Mouse (Mus musculus) CH12.LX (cell line): ENCODE measurements around the gene Htra3. TPM values are rescaled to one million over a fixed set of nuclear protein-coding genes. Genes with fewer than 3 reads are reported as not detected.

ENCODE experiments used
- DNase-seq: peaks from one replicate; pipeline ENCODE4 v3.0.0-alpha.2; 2013; ENCODE audit errors: extremely low read depth
- H3K27ac ChIP-seq: 2 replicates; pipeline ENCODE4 v1.5.1; 2012; ENCODE audit warnings: low read depth, mild to moderate bottlenecking, control low read depth, moderate library complexity; ENCODE audit not compliant: insufficient read depth
- H3K27me3 ChIP-seq: replicated peaks from 2 replicates; pipeline ENCODE3; 2012; ENCODE audit warnings: inconsistent platforms
- H3K36me3 ChIP-seq, 2 experiments: replicated peaks in 1 of 2; 2 replicates each; pipeline versions ENCODE3 to v1.6.1; 2012; ENCODE audit warnings: inconsistent platforms in 1 of 2, low read length in 1 of 2, mild to moderate bottlenecking in 1 of 2, mixed read lengths in 1 of 2, moderate library complexity in 1 of 2; ENCODE audit not compliant: control insufficient read depth in 1 of 2, insufficient read depth in 1 of 2
- H3K4me1 ChIP-seq, 2 experiments: 2 replicates each; pipeline ENCODE4 v1.6.1; 2012; ENCODE audit warnings: inconsistent platforms in 1 of 2, moderate library complexity in 1 of 2; ENCODE audit not compliant: insufficient read depth in 2 of 2, control insufficient read depth in 1 of 2
- H3K4me2 ChIP-seq: 2 replicates; pipeline ENCODE4 v1.6.1; 2012; ENCODE audit warnings: low read depth, mild to moderate bottlenecking, control low read depth; ENCODE audit not compliant: poor library complexity, insufficient read depth, severe bottlenecking
- H3K4me3 ChIP-seq, 3 experiments: fragments of 150-350 bp in 1 of 3; sonication (generic) in 1 of 3; replicated peaks in 1 of 3; 2 replicates each; pipeline versions ENCODE3 to v1.5.1; 2011 to 2012; ENCODE audit warnings: low read depth in 2 of 3, low read length in 2 of 3, mild to moderate bottlenecking in 2 of 3, moderate library complexity in 2 of 3, control low read depth in 1 of 3, improper control_type of control experiment in 1 of 3, inconsistent platforms in 1 of 3, mixed read lengths in 1 of 3; ENCODE audit not compliant: poor library complexity in 1 of 3
- H3K79me2 ChIP-seq: replicated peaks from 2 replicates; pipeline ENCODE4 v1.6.1; 2012; ENCODE audit warnings: mild to moderate bottlenecking, moderate library complexity; ENCODE audit not compliant: control insufficient read depth, poor library complexity, insufficient read depth, severe bottlenecking; ENCODE audit errors: extremely low read depth
- H3K9ac ChIP-seq: 2 replicates; pipeline ENCODE4 v1.6.1; 2012; ENCODE audit warnings: low read depth, mild to moderate bottlenecking, control low read depth, moderate library complexity; ENCODE audit not compliant: insufficient read depth
- H3K9me3 ChIP-seq: replicated peaks from 2 replicates; pipeline ENCODE3; 2012; ENCODE audit warnings: low read length, inconsistent platforms, mixed read lengths
- CHD2 ChIP-seq: IDR thresholded peaks from 2 replicates; pipeline ENCODE4 v1.6.1; 2011; ENCODE audit warnings: low read length, improper control_type of control experiment
- CTCF ChIP-seq, 2 experiments: IDR thresholded peaks in 1 of 2; conservative IDR thresholded peaks in 1 of 2; 2 replicates each; pipeline ENCODE4 v1.5.1; 2011 to 2012; ENCODE audit warnings: low read depth in 2 of 2, low read length in 2 of 2, improper control_type of control experiment in 1 of 2, inconsistent platforms in 1 of 2, mild to moderate bottlenecking in 1 of 2, moderate library complexity in 1 of 2
- ELF1 ChIP-seq: IDR thresholded peaks from 2 replicates; pipeline ENCODE4 v1.6.1; 2014; ENCODE audit warnings: low read depth, mild to moderate bottlenecking, inconsistent platforms, low read length, improper control_type of control experiment
- ETS1 ChIP-seq: conservative IDR thresholded peaks from 2 replicates; pipeline ENCODE4 v1.6.1; 2012; ENCODE audit warnings: low read depth, mild to moderate bottlenecking, inconsistent platforms, low read length, improper control_type of control experiment, moderate library complexity
- HCFC1 ChIP-seq: IDR thresholded peaks from 2 replicates; pipeline ENCODE4 v1.6.1; 2012; ENCODE audit warnings: low read depth, mild to moderate bottlenecking, inconsistent platforms, low read length, improper control_type of control experiment
- IRF4 ChIP-seq: IDR thresholded peaks from 2 replicates; pipeline ENCODE4 v1.6.1; 2014; ENCODE audit warnings: low read depth, mild to moderate bottlenecking, inconsistent platforms, low read length, improper control_type of control experiment
- JUN ChIP-seq: IDR thresholded peaks from 2 replicates; pipeline ENCODE4 v1.6.1; 2011; ENCODE audit warnings: low read depth, mild to moderate bottlenecking, low read length, improper control_type of control experiment, moderate library complexity; ENCODE audit not compliant: insufficient read depth
- JUND ChIP-seq: conservative IDR thresholded peaks from 2 replicates; pipeline ENCODE4 v1.6.1; 2011; ENCODE audit warnings: low read depth, low read length, improper control_type of control experiment
- KAT2A ChIP-seq: IDR thresholded peaks from 2 replicates; pipeline ENCODE4 v1.6.1; 2012; ENCODE audit warnings: low read length, improper control_type of control experiment, inconsistent platforms; ENCODE audit not compliant: insufficient replicate concordance
- MAX ChIP-seq: IDR thresholded peaks from 2 replicates; pipeline ENCODE4 v1.6.1; 2011; ENCODE audit warnings: low read length, improper control_type of control experiment
- MAZ ChIP-seq: IDR thresholded peaks from 2 replicates; pipeline ENCODE4 v1.6.1; 2012; ENCODE audit warnings: low read depth, mild to moderate bottlenecking, inconsistent platforms, low read length, improper control_type of control experiment, moderate library complexity
- NRF1 ChIP-seq: IDR thresholded peaks from 2 replicates; pipeline ENCODE4 v1.6.1; 2014; ENCODE audit warnings: low read depth, mild to moderate bottlenecking, inconsistent platforms, low read length, improper control_type of control experiment, moderate library complexity
- POLR2A ChIP-seq: IDR thresholded peaks from 2 replicates; pipeline ENCODE4 v1.6.1; 2011; ENCODE audit warnings: low read depth, mild to moderate bottlenecking, improper control_type of control experiment, low read length
- RAD21 ChIP-seq: IDR thresholded peaks from 2 replicates; pipeline ENCODE4 v1.6.1; 2011; ENCODE audit warnings: low read depth, mild to moderate bottlenecking, low read length, improper control_type of control experiment, moderate library complexity
- TBP ChIP-seq: conservative IDR thresholded peaks from 2 replicates; pipeline ENCODE4 v1.6.1; 2011; ENCODE audit warnings: low read depth, low read length, improper control_type of control experiment
- TCF12 ChIP-seq: IDR thresholded peaks from 2 replicates; pipeline ENCODE4 v1.6.1; 2014; ENCODE audit warnings: low read depth, mild to moderate bottlenecking, inconsistent platforms, low read length, improper control_type of control experiment
- UBTF ChIP-seq: IDR thresholded peaks from 2 replicates; pipeline ENCODE4 v1.6.1; 2012; ENCODE audit warnings: low read depth, mild to moderate bottlenecking, inconsistent platforms, low read length, improper control_type of control experiment, moderate library complexity
- USF2 ChIP-seq: conservative IDR thresholded peaks from 2 replicates; pipeline ENCODE4 v1.6.1; 2011; ENCODE audit warnings: low read depth, low read length, improper control_type of control experiment
- dilution Hi-C: fragments of 300-500 bp; cut with MboI; formaldehyde crosslinking; loops from 2 replicates; pipeline ENCODE4 v1.14.3; 2020; ENCODE audit warnings: low sequenced_read_pairs; ENCODE audit not compliant: extremely low pct_unique_long_range_greater_than_20kb, extremely low pct_ligation_motif_present
- in situ Hi-C: fragments of 300-500 bp; cut with MboI; formaldehyde crosslinking; loops from 3 replicates; pipeline ENCODE4 v1.14.3; 2019; ENCODE audit warnings: low sequenced_read_pairs, low pct_ligation_motif_present, low pct_unique_long_range_greater_than_20kb, mixed read lengths
- polyA plus RNA-seq: library from polyadenylated mRNA; unstranded; fragments of >175 nt; gene quantifications from 2 replicates; pipeline ENCODE4 v1.2.1, GENCODE M21; 2012; ENCODE audit warnings: low read depth; ENCODE audit not compliant: insufficient read length
- total RNA-seq, 2 experiments: library from RNA; depleted of rRNA; stranded (reverse); fragments of 300-350 nt in 1 of 2; fragments of >200 nt in 1 of 2; gene quantifications; 2 replicates each; pipeline ENCODE4 v1.2.3; 2012 to 2014

Htra3 gene
- total and polyA plus RNA-seq, 3 experiments: not detected

DNA sequence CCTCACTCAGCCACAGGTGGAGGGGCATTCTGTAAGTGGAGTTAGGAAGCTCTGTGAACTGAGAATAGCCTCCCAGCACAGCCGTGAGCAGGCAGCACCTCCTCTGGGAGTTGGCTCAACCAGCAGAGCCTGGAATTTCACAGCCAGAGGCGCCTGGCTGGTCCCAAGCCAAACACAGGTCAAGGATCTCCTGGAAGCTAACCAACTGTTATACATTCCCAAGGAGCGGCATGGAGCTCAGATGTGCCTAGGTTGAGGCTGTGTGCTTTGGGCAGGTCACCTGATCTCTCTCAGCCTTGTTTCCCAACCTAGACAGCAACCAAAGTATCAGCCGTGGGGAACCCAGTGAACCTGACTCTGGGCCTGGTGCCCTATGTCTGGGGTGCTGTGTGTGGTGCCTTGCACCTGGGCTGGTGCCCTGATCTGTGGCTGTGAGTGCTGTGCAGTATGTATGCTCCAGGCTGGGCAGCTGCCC is 5.5 kb downstream of the Htra3 start:
- no peak for DNase-seq
- Histone ChIP-seq H3K27me3 (peaks cover 26% of the 10 kb centered on the region), H3K4me2 (no peak overlapping the region), H3K27ac (no peak overlapping the region), H3K4me1 (no peaks in the 10 kb centered on the region), H3K79me2 (no peaks in the 10 kb centered on the region), H3K4me3 (no peak overlapping the region), H3K9me3 (no peaks in the 10 kb centered on the region), H3K9ac (no peak overlapping the region), H3K36me3 (no peaks in the 10 kb centered on the region)
- in situ Hi-C loops (no loop called here), dilution Hi-C loops (no loop called here)
- no peak for TF ChIP-seq MAZ
- TF ChIP-seq RAD21: no peak
- TF ChIP-seq ELF1: no peak
- no peak for TF ChIP-seq UBTF
- no peak for TF ChIP-seq CHD2
- TF ChIP-seq TCF12: no peak
- no peak for TF ChIP-seq HCFC1
- no peak for TF ChIP-seq CTCF (conservative IDR thresholded peaks at IDR 0.05 in 1 of 2, IDR thresholded peaks at IDR 0.05 in 1 of 2; ENCODE audit: low read depth in 2 of 2, low read length in 2 of 2)
- TF ChIP-seq JUND: no peak
- no peak for TF ChIP-seq IRF4
- TF ChIP-seq JUN: no peak
- TF ChIP-seq NRF1: no peak
- no peak for TF ChIP-seq MAX
- TF ChIP-seq POLR2A: no peak
- no peak for TF ChIP-seq KAT2A
- no peak for TF ChIP-seq ETS1
- no peak for TF ChIP-seq USF2

DNA sequence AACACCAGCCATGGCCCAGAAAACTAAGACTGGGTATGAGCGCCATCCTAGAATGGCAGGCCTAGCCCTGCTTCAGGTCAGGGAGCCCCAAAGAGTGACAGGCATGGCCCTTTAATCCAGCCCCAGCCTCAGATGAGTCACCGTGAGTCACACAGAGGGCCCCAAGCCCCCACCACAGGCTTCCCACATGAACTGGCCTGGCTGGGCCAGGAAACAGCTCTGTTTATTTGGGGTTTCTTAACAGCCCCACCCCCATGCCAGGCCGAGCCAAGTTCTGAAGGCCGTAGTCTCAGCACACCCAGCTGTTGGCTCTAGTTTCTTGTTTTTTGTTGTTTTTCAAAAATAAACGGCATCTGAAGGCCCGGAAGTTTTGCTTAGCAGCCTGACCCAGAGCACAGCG is 6.5 kb downstream of the Htra3 start:
- Histone ChIP-seq H3K9ac (no peak overlapping the region), H3K4me3 (no peak overlapping the region), H3K4me2 (no peak overlapping the region), H3K79me2 (no peaks in the 10 kb centered on the region), H3K9me3 (no peaks in the 10 kb centered on the region), H3K27ac (no peak overlapping the region), H3K4me1 (no peaks in the 10 kb centered on the region), H3K36me3 (no peaks in the 10 kb centered on the region), H3K27me3 (peaks cover 31% of the 10 kb centered on the region)
- TF ChIP-seq IRF4: no peak
- TF ChIP-seq TBP: no peak
- TF ChIP-seq JUN: no peak
- in situ Hi-C loops: no loop called here
- DNase-seq: no peak
- dilution Hi-C loops: no loop called here
